Comparison of ENCODE assay signal across 14 mouse cellular contexts in the genomic region with DNA sequence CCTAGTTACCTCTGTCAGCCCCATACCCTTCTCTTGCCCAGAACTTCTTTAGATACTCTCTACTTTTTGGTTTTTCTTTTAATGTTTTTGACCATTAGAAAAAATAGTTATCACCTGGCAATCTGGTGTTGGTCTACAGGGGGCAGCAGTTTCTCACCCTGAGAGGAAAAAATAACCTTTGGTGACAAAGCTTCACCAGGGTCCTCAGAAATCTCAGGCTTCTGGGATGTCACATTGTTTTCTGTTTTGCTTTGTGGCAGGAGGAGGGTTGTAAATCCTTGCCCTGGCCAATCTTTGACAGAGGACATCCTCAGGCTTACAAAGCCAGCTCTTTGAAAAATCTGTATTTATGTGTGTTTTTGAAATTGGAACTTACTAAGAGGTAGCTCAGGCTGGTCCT. TPM values are rescaled to one million over a fixed set of nuclear protein-coding genes. Genes with fewer than 3 reads are reported as not detected.
A peak's percentile ranks its signal among the peaks of the same experiment; 100 is the strongest.
DNase-seq lines count a peak whose midpoint lies in the region; ATAC-seq and TF ChIP-seq lines count a peak whose summit lies in the region.
"Had no signal": no experiment of that assay in that cellular context is flagged by ENCODE, and none has a peak within 500 bp of the region (broad histone marks: within the 10 kb centered on the region; RNA-seq: fewer than 3 reads in every experiment).

No protein-coding gene starts in this region.

- no peaks in the 10 kb centered on the region for H3K4me1 ChIP-seq in intestine, postnatal 0 days (replicated peaks; ENCODE audit: control insufficient read depth, insufficient read depth, low read length)
- no peaks in the 10 kb centered on the region for H3K4me1 ChIP-seq in intestine, embryonic 16.5 days (ENCODE audit: control insufficient read depth, insufficient read depth, low read length)
- no peaks in the 10 kb centered on the region for H3K4me1 ChIP-seq in lung, embryonic 14.5 days (ENCODE audit: insufficient read depth)
- no peaks in the 10 kb centered on the region for H3K4me1 ChIP-seq in MEL (ENCODE audit: control insufficient read depth in 1 of 2, insufficient read depth in 2 of 2, low read length in 2 of 2)
- H3K4me1 ChIP-seq: embryonic facial prominence, embryonic 13.5 days; forebrain, embryonic 13.5 days; hindbrain, embryonic 13.5 days; neural tube, embryonic 12.5 days had no signal

- no peaks in the 10 kb centered on the region for H3K9me3 ChIP-seq in intestine, postnatal 0 days (ENCODE audit: control insufficient read depth)
- no peaks in the 10 kb centered on the region for H3K9me3 ChIP-seq in intestine, embryonic 16.5 days (ENCODE audit: control insufficient read depth, low read length)
- H3K9me3 ChIP-seq in lung, embryonic 14.5 days (ENCODE audit: low read depth, low read length) = no peaks in the 10 kb centered on the region
- H3K9me3 ChIP-seq in MEL (replicated peaks; ENCODE audit: insufficient read depth, low read length) = no peaks in the 10 kb centered on the region
- H3K9me3 ChIP-seq: embryonic facial prominence, embryonic 13.5 days; forebrain, embryonic 13.5 days; hindbrain, embryonic 13.5 days; neural tube, embryonic 12.5 days had no signal

- peak; percentile 28 for DNase-seq in lung, embryonic 14.5 days
- DNase-seq in lung, postnatal 4 days = no peak
- peak; percentile 17 for DNase-seq in MEL (ENCODE audit: low read depth, low spot score)
- peak; percentile 11 for DNase-seq in induced T-regulatory cell, adult 2 months (ENCODE audit: low read depth)
- DNase-seq in right cerebral cortex, postnatal 36 days (ENCODE audit: low spot score in 2 of 2) = no peak
- DNase-seq: cerebellum, postnatal 36 days had no signal

- H3K27me3 ChIP-seq in intestine, postnatal 0 days (replicated peaks; ENCODE audit: control insufficient read depth, insufficient read depth, low read length) = no peaks in the 10 kb centered on the region
- no peaks in the 10 kb centered on the region for H3K27me3 ChIP-seq in intestine, embryonic 16.5 days (replicated peaks; ENCODE audit: control insufficient read depth, insufficient read depth, low read length)
- no peaks in the 10 kb centered on the region for H3K27me3 ChIP-seq in lung, embryonic 14.5 days (ENCODE audit: insufficient read depth, low read length)
- H3K27me3 ChIP-seq in MEL (ENCODE audit: control insufficient read depth in 1 of 2, insufficient read depth in 2 of 2, low read length in 2 of 2) = no peaks in the 10 kb centered on the region
- H3K27me3 ChIP-seq: embryonic facial prominence, embryonic 13.5 days; forebrain, embryonic 13.5 days; hindbrain, embryonic 13.5 days; neural tube, embryonic 12.5 days had no signal

- no peak overlapping the region for H3K4me3 ChIP-seq in intestine, postnatal 0 days (ENCODE audit: low read depth, low read length)
- no peak overlapping the region for H3K4me3 ChIP-seq in intestine, embryonic 16.5 days (ENCODE audit: low read length)
- no peak overlapping the region for H3K4me3 ChIP-seq in lung, embryonic 14.5 days (ENCODE audit: low read depth, low read length)
- no peak overlapping the region for H3K4me3 ChIP-seq in MEL (ENCODE audit: control insufficient read depth in 1 of 2, insufficient read depth in 1 of 2, low read depth in 2 of 2, low read length in 2 of 2)
- H3K4me3 ChIP-seq: embryonic facial prominence, embryonic 13.5 days; forebrain, embryonic 13.5 days; hindbrain, embryonic 13.5 days; neural tube, embryonic 12.5 days had no signal

- peak; percentile 50 for TF ChIP-seq CTCF in intestine, postnatal 0 days (IDR thresholded peaks at IDR 0.05; ENCODE audit: low read depth)
- TF ChIP-seq CTCF in lung, embryonic 14.5 days (IDR thresholded peaks at IDR 0.05; ENCODE audit: low read depth) = peak; percentile 22; the same call in 1 of the 2 replicates
- peak in 2 of 3 experiments; percentile 19 to 48; a peak in 3 of 6 replicates for TF ChIP-seq CTCF in MEL (IDR thresholded peaks at IDR 0.05 in 2 of 3, conservative IDR thresholded peaks at IDR 0.05 in 1 of 3; ENCODE audit: control insufficient read depth in 1 of 3, insufficient read depth in 1 of 3, low read depth in 2 of 3, low read length in 3 of 3, poor library complexity in 1 of 3, severe bottlenecking in 1 of 3)

- TF ChIP-seq EP300 in MEL (IDR thresholded peaks at IDR 0.05; ENCODE audit: low read depth in 1 of 2, low read length in 2 of 2) = no peak

- peak; percentile 14; the same call in 1 of the 2 replicates for TF ChIP-seq RAD21 in MEL (IDR thresholded peaks at IDR 0.05; ENCODE audit: low read depth, low read length)

- no peak overlapping the region for H3K4me2 ChIP-seq in intestine, postnatal 0 days (replicated peaks; ENCODE audit: low read depth)
- no peak overlapping the region for H3K4me2 ChIP-seq in intestine, embryonic 16.5 days (ENCODE audit: low read depth, low read length)
- H3K4me2 ChIP-seq in lung, embryonic 14.5 days = no peak overlapping the region
- H3K4me2 ChIP-seq: embryonic facial prominence, embryonic 13.5 days; forebrain, embryonic 13.5 days; hindbrain, embryonic 13.5 days; neural tube, embryonic 12.5 days had no signal

- no peaks in the 10 kb centered on the region for H3K79me2 ChIP-seq in MEL (ENCODE audit: control insufficient read depth, insufficient read depth, low read length, poor library complexity)

- TF ChIP-seq POLR2A in MEL (IDR thresholded peaks at IDR 0.05; ENCODE audit: control insufficient read depth in 1 of 2, insufficient read depth in 1 of 2, low read depth in 1 of 2, low read length in 2 of 2, poor library complexity in 1 of 2) = no peak

- no peak overlapping the region for H3K9ac ChIP-seq in intestine, postnatal 0 days (ENCODE audit: low read depth, low read length)
- no peak overlapping the region for H3K9ac ChIP-seq in intestine, embryonic 16.5 days (ENCODE audit: low read depth, low read length)
- H3K9ac ChIP-seq in lung, embryonic 14.5 days = no peak overlapping the region
- no peak overlapping the region for H3K9ac ChIP-seq in MEL (ENCODE audit: control insufficient read depth, low read depth, low read length, poor library complexity, severe bottlenecking)
- H3K9ac ChIP-seq: embryonic facial prominence, embryonic 13.5 days; forebrain, embryonic 13.5 days; hindbrain, embryonic 13.5 days; neural tube, embryonic 12.5 days had no signal

- no peak overlapping the region for H3K27ac ChIP-seq in intestine, postnatal 0 days (ENCODE audit: low read depth, low read length)
- no peak overlapping the region for H3K27ac ChIP-seq in intestine, embryonic 16.5 days (ENCODE audit: low read length)
- no peak overlapping the region for H3K27ac ChIP-seq in lung, embryonic 14.5 days (ENCODE audit: low read depth)
- no peak overlapping the region for H3K27ac ChIP-seq in MEL (ENCODE audit: control insufficient read depth, low read depth, low read length)
- H3K27ac ChIP-seq: embryonic facial prominence, embryonic 13.5 days; forebrain, embryonic 13.5 days; hindbrain, embryonic 13.5 days; macrophage; neural tube, embryonic 12.5 days had no signal

- H3K36me3 ChIP-seq in intestine, postnatal 0 days (ENCODE audit: control insufficient read depth, insufficient read depth) = no peaks in the 10 kb centered on the region; the same call in 1 of the 2 replicates
- H3K36me3 ChIP-seq in intestine, embryonic 16.5 days (ENCODE audit: control insufficient read depth, insufficient read depth, low read length) = no peaks in the 10 kb centered on the region
- peaks cover 20% of the 10 kb centered on the region for H3K36me3 ChIP-seq in lung, embryonic 14.5 days (ENCODE audit: insufficient read depth)
- peaks cover 0 to 14% of the 10 kb centered on the region in 2 experiments; a peak in 2 of 4 replicates for H3K36me3 ChIP-seq in MEL (ENCODE audit: control insufficient read depth in 1 of 2, insufficient read depth in 2 of 2, low read length in 2 of 2)

- no peak for ATAC-seq in intestine, postnatal 0 days
- ATAC-seq in intestine, embryonic 16.5 days = no peak
- no peak for ATAC-seq in lung, embryonic 14.5 days (ENCODE audit: insufficient read depth)
- ATAC-seq: forebrain, embryonic 13.5 days; midbrain, embryonic 16.5 days had no signal

TF ChIP-seq in MEL, 35 proteins besides CTCF, POLR2A, EP300 and RAD21:
- TF ChIP-seq POLR2AphosphoS5 (IDR thresholded peaks at IDR 0.05; ENCODE audit: borderline replicate concordance, low read depth, low read length) (no peak), GABPA (IDR thresholded peaks at IDR 0.05; ENCODE audit: low read depth, low read length) (no peak), USF2 (IDR thresholded peaks at IDR 0.05; ENCODE audit: borderline replicate concordance in 1 of 2, insufficient read depth in 1 of 2, low read depth in 1 of 2, low read length in 2 of 2) (no peak), MYC (IDR thresholded peaks at IDR 0.05; ENCODE audit: low read depth, low read length) (no peak), MAFK (IDR thresholded peaks at IDR 0.05; ENCODE audit: borderline replicate concordance, low read depth, low read length) (no peak), ZKSCAN1 (IDR thresholded peaks at IDR 0.05; ENCODE audit: low read depth, low read length) (no peak), MYB (IDR thresholded peaks at IDR 0.05; ENCODE audit: low read depth, low read length) (no peak), SMC3 (IDR thresholded peaks at IDR 0.05; ENCODE audit: low read depth, low read length) (peak; percentile 23; the same call in 1 of the 2 replicates), ZC3H11A (IDR thresholded peaks at IDR 0.05; ENCODE audit: low read depth, low read length) (no peak), MAZ (IDR thresholded peaks at IDR 0.05; ENCODE audit: low read depth, low read length) (no peak), RCOR1 (IDR thresholded peaks at IDR 0.05; ENCODE audit: low read depth, low read length) (no peak), ZNF384 (IDR thresholded peaks at IDR 0.05; ENCODE audit: low read depth, low read length) (0 out of 2 replicates have a peak, but pooled peaks have one; percentile 12)

RNA-seq across cellular contexts. Expression of a gene that starts 57.9 kb away (rescaled TPM):
- polyA plus RNA-seq in intestine, postnatal 0 days (2015; fragmentation: Nextera tagmentation; extraction: Ambion mirVana) = 17.7 and 18.1 TPM in 2 replicates
- polyA plus RNA-seq in intestine, embryonic 16.5 days (2015; fragmentation: Nextera tagmentation; extraction: Ambion mirVana) = 26.9 and 29.2 TPM in 2 replicates
- polyA plus RNA-seq in lung, embryonic 14.5 days (2014; fragmentation: Nextera tagmentation; extraction: Ambion mirVana) = 39.6 and 43.9 TPM in 2 replicates
- 44.8 and 50.1 TPM in 2 replicates for total RNA-seq in MEL (2012; rRNA removed)
- polyA plus RNA-seq in MEL (2012; ENCODE audit: insufficient read depth in 1 of 2, insufficient read length in 2 of 2, low read depth in 1 of 2, low replicate concordance in 2 of 2, missing spikeins in 1 of 2) = 10 to 100 TPM; 43.4 to 63.0 TPM

RNA-seq across cellular contexts. Expression of a gene that starts 57.9 kb away (rescaled TPM):
- polyA plus RNA-seq in intestine, postnatal 0 days (2015; fragmentation: Nextera tagmentation; extraction: Ambion mirVana) = 99.5 and 102 TPM in 2 replicates
- polyA plus RNA-seq in intestine, embryonic 16.5 days (2015; fragmentation: Nextera tagmentation; extraction: Ambion mirVana) = 95.2 and 101 TPM in 2 replicates
- polyA plus RNA-seq in lung, embryonic 14.5 days (2014; fragmentation: Nextera tagmentation; extraction: Ambion mirVana) = 115 and 123 TPM in 2 replicates
- total RNA-seq in MEL (2012; rRNA removed) = 60.2 and 70.0 TPM in 2 replicates
- 100 to 1,000 TPM in 1 of 2 experiments, not detected in 1; 149 TPM for polyA plus RNA-seq in MEL (2012; ENCODE audit: insufficient read depth in 1 of 2, insufficient read length in 2 of 2, low read depth in 1 of 2, low replicate concordance in 2 of 2, missing spikeins in 1 of 2)

Comparison
In these comparisons a context has a peak if more than half of its experiments do, and no peak if none do; other contexts are left out.
1. DNase-seq: peak in lung, embryonic 14.5 days (single experiment), MEL (single experiment) and induced T-regulatory cell, adult 2 months (single experiment); none in lung, postnatal 4 days (0 of 2) and right cerebral cortex, postnatal 36 days (0 of 2).
2. Peak in every context shown above with its lines, with median percentiles within 50 percentile points of each other: CTCF ChIP-seq.